In genomic region chrX:56276348-56276747, GRCm38 (mm10) we compare ENCODE assay signal across 10 mouse cellular contexts.
A peak's percentile ranks its signal among the peaks of the same experiment; 100 is the strongest.
DNase-seq lines count a peak whose midpoint lies in the region; ATAC-seq and TF ChIP-seq lines count a peak whose summit lies in the region.
"Had no signal": no experiment of that assay in that cellular context is flagged by ENCODE, and none has a peak within 500 bp of the region (broad histone marks: within the 10 kb centered on the region; RNA-seq: fewer than 3 reads in every experiment).

No protein-coding gene starts in this region.

- no peaks in the 10 kb centered on the region for H3K9me3 ChIP-seq in kidney, postnatal 0 days (replicated peaks; ENCODE audit: low read length)
- no peaks in the 10 kb centered on the region for H3K9me3 ChIP-seq in kidney, embryonic 15.5 days (replicated peaks)
- H3K9me3 ChIP-seq in midbrain, embryonic 11.5 days (ENCODE audit: control insufficient read depth, low read length): no peaks in the 10 kb centered on the region
- H3K9me3 ChIP-seq: neural tube, embryonic 13.5 days had no signal

- H3K4me1 ChIP-seq in kidney, postnatal 0 days (replicated peaks; ENCODE audit: insufficient read depth, low read length): no peaks in the 10 kb centered on the region
- H3K4me1 ChIP-seq in kidney, embryonic 15.5 days: no peaks in the 10 kb centered on the region
- no peaks in the 10 kb centered on the region for H3K4me1 ChIP-seq in midbrain, embryonic 11.5 days (ENCODE audit: control insufficient read depth, insufficient read depth, low read length)
- H3K4me1 ChIP-seq: neural tube, embryonic 13.5 days had no signal

- H3K36me3 ChIP-seq in kidney, postnatal 0 days (ENCODE audit: insufficient read depth, low read length): no peaks in the 10 kb centered on the region
- H3K36me3 ChIP-seq in kidney, embryonic 15.5 days: no peaks in the 10 kb centered on the region
- no peaks in the 10 kb centered on the region for H3K36me3 ChIP-seq in midbrain, embryonic 11.5 days (ENCODE audit: control insufficient read depth, insufficient read depth, low read length)
- H3K36me3 ChIP-seq: neural tube, embryonic 13.5 days had no signal

- H3K4me3 ChIP-seq in kidney, postnatal 0 days (replicated peaks; ENCODE audit: low read depth, low read length): no peak overlapping the region
- no peak overlapping the region for H3K4me3 ChIP-seq in kidney, embryonic 15.5 days (replicated peaks)
- no peak overlapping the region for H3K4me3 ChIP-seq in midbrain, embryonic 11.5 days (ENCODE audit: low read depth, low read length)
- H3K4me3 ChIP-seq: neural tube, embryonic 13.5 days had no signal

- no peak overlapping the region for H3K27ac ChIP-seq in kidney, postnatal 0 days
- H3K27ac ChIP-seq in kidney, embryonic 15.5 days: no peak overlapping the region
- H3K27ac ChIP-seq in midbrain, embryonic 11.5 days (ENCODE audit: low read depth, low read length): no peak overlapping the region
- H3K27ac ChIP-seq: hindbrain, embryonic 14.5 days; neural tube, embryonic 13.5 days had no signal

- H3K27me3 ChIP-seq in kidney, postnatal 0 days (ENCODE audit: insufficient read depth, low read length): no peaks in the 10 kb centered on the region
- H3K27me3 ChIP-seq in kidney, embryonic 15.5 days: no peaks in the 10 kb centered on the region
- H3K27me3 ChIP-seq in midbrain, embryonic 11.5 days (ENCODE audit: control insufficient read depth, insufficient read depth, low read length): no peaks in the 10 kb centered on the region
- H3K27me3 ChIP-seq: neural tube, embryonic 13.5 days had no signal

- peak; percentile 5 for DNase-seq in CD4-positive, CD25-positive, alpha-beta regulatory T cell, adult 2 months (ENCODE audit: low read depth, low spot score)
- DNase-seq in kidney, postnatal 0 days (ENCODE audit: low spot score): peak; percentile 8
- peak; percentile 22 for DNase-seq in right cerebral cortex, postnatal 4 days
- DNase-seq in right cerebral cortex, adult 18-20 months: no peak
- DNase-seq in retina, postnatal 1 day: peak; percentile 17
- no peak for DNase-seq in midbrain, embryonic 11.5 days (ENCODE audit: low spot score, missing footprints)

- H3K9ac ChIP-seq in kidney, postnatal 0 days (ENCODE audit: low read depth, low read length): no peak overlapping the region
- no peak overlapping the region for H3K9ac ChIP-seq in kidney, embryonic 15.5 days
- H3K9ac ChIP-seq in midbrain, embryonic 11.5 days (ENCODE audit: low read length): no peak overlapping the region
- H3K9ac ChIP-seq: hindbrain, embryonic 14.5 days; neural tube, embryonic 13.5 days had no signal

- no peak for ATAC-seq in CD4-positive, CD25-positive, alpha-beta regulatory T cell, adult 4 months
- ATAC-seq in kidney, postnatal 0 days (replicated peaks; ENCODE audit: low FRiP score, low read depth): no peak
- no peak for ATAC-seq in kidney, embryonic 15.5 days (replicated peaks; ENCODE audit: low FRiP score)
- ATAC-seq in midbrain, embryonic 11.5 days (ENCODE audit: low FRiP score): no peak

- TF ChIP-seq CTCF in kidney, postnatal 0 days (IDR thresholded peaks at IDR 0.05; ENCODE audit: low read depth): peak; percentile 41; the same call in 1 of the 2 replicates

- no peak overlapping the region for H3K4me2 ChIP-seq in kidney, postnatal 0 days (ENCODE audit: low read length)
- no peak overlapping the region for H3K4me2 ChIP-seq in kidney, embryonic 15.5 days
- H3K4me2 ChIP-seq in midbrain, embryonic 11.5 days: no peak overlapping the region
- H3K4me2 ChIP-seq: hindbrain, embryonic 14.5 days; neural tube, embryonic 13.5 days had no signal

Comparison
In these comparisons a context has a peak if more than half of its experiments do, and no peak if none do; other contexts are left out.
1. DNase-seq: peak in CD4-positive, CD25-positive, alpha-beta regulatory T cell, adult 2 months (single experiment), kidney, postnatal 0 days (single experiment), right cerebral cortex, postnatal 4 days (single experiment) and retina, postnatal 1 day (single experiment); none in right cerebral cortex, adult 18-20 months (single experiment) and midbrain, embryonic 11.5 days (single experiment).